ENCODE assay signal across 20 mouse cellular contexts in the genomic region with DNA sequence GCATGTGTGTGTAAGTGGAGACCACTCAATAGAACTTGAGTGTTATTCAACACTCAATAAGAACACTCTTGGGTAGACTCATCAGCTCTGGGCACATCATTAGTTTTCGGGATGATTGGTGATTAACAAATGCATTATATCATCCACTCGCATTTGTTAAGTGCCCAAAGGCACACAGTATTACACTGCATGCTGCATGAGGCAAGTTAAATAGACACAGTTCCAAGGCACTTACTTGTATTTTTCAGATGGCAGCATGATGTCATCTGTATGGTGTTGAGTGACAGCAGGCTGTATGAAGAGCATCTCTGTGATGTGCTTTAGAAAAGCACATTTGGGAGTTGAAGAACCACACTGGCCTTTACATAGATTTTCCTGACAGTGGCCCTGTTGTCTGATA. TPM values are rescaled to one million over a fixed set of nuclear protein-coding genes. Genes with fewer than 3 reads are reported as not detected.
"Had no signal": no experiment of that assay in that cellular context is flagged by ENCODE, and none has a peak within 500 bp of the region (broad histone marks: within the 10 kb centered on the region; RNA-seq: fewer than 3 reads in every experiment).

No protein-coding gene starts in this region.

- ATAC-seq: midbrain, embryonic 16.5 days had no signal

- H3K36me3 ChIP-seq: midbrain, embryonic 10.5 days; midbrain, embryonic 12.5 days; neural tube, embryonic 13.5 days; neural tube, embryonic 15.5 days had no signal

- H3K4me3 ChIP-seq: midbrain, embryonic 10.5 days; midbrain, embryonic 12.5 days; myocyte; neural tube, embryonic 13.5 days; neural tube, embryonic 15.5 days had no signal

- H3K27me3 ChIP-seq: midbrain, embryonic 12.5 days; neural tube, embryonic 13.5 days; neural tube, embryonic 15.5 days had no signal

- H3K9ac ChIP-seq: lung, embryonic 14.5 days; midbrain, embryonic 12.5 days; neural tube, embryonic 13.5 days; neural tube, embryonic 15.5 days had no signal

- DNase-seq: lung, adult 18-20 months; lung, embryonic 14.5 days; lung, postnatal 10 days; lung, postnatal 4 days; midbrain, embryonic 14.5 days; retina, postnatal 1 day; right cerebral cortex, adult 18-20 months; right cerebral cortex, postnatal 25 days; right cerebral cortex, postnatal 4 days; spleen, adult 18-20 months; thymus, adult 18-20 months; thymus, postnatal 14 days; thymus, postnatal 36 days had no signal

- H3K4me1 ChIP-seq: neural tube, embryonic 15.5 days had no signal

- H3K4me2 ChIP-seq: lung, embryonic 14.5 days; midbrain, embryonic 12.5 days; neural tube, embryonic 13.5 days; neural tube, embryonic 15.5 days had no signal

- H3K27ac ChIP-seq: midbrain, embryonic 10.5 days; midbrain, embryonic 12.5 days; neural tube, embryonic 13.5 days; neural tube, embryonic 15.5 days had no signal

- H3K9me3 ChIP-seq: midbrain, embryonic 10.5 days; midbrain, embryonic 12.5 days; neural tube, embryonic 13.5 days; neural tube, embryonic 15.5 days had no signal

RNA-seq across cellular contexts. Expression of a gene that starts 17.3 kb away (rescaled TPM):
- polyA plus RNA-seq: myocyte; small intestine, adult 2 months had no signal
